Mouse (Mus musculus): ENCODE results near the gene Jaml. TPM values are rescaled to one million over a fixed set of nuclear protein-coding genes. Genes with fewer than 3 reads are reported as not detected.

The Jaml gene
- polyA plus RNA-seq, 2 experiments from 2014 or later, result 8.3 to 19.6 TPM

DNA sequence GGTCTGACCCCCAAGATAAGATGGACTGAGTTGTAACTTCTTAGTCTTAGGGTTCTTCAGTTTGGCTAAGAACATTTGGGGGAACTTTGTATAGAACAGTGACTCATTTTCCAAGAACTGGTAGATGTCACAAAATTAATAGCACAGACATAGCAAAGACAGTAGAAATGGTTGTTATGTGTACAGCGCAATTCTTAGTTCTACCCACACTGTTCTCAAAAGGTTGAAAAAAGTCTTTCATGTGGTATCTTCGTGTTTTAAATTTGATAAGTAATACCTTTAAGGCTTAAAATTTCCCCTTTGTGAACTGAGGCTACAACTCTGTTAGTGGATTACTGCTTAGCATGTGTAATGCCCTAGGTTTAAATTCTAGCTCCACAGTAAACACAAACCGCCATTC, 4.1 kb downstream of the Jaml start:
- peak; percentile 74 for ATAC-seq

DNA sequence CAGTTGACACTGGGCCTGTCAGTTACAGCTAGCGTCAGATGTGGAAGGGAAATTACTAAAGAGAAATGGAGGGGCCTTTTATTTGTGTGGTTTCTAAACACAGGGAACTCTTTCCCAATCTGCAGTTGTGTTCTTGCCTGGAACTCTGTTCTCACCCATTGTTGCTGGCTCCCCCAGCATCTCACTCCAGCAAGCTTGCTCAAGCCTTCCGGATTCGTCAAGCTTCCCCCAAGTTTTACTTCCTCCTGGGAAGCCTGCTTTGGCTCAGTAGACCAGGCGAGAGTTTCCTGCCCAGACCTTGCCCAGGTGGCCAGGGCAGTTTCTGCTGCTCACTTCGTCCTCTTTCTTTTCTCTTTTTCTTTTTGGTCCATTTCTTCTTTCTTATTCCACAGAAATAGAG, 5.6 kb downstream of the Jaml start:
- ATAC-seq, result no peak

DNA sequence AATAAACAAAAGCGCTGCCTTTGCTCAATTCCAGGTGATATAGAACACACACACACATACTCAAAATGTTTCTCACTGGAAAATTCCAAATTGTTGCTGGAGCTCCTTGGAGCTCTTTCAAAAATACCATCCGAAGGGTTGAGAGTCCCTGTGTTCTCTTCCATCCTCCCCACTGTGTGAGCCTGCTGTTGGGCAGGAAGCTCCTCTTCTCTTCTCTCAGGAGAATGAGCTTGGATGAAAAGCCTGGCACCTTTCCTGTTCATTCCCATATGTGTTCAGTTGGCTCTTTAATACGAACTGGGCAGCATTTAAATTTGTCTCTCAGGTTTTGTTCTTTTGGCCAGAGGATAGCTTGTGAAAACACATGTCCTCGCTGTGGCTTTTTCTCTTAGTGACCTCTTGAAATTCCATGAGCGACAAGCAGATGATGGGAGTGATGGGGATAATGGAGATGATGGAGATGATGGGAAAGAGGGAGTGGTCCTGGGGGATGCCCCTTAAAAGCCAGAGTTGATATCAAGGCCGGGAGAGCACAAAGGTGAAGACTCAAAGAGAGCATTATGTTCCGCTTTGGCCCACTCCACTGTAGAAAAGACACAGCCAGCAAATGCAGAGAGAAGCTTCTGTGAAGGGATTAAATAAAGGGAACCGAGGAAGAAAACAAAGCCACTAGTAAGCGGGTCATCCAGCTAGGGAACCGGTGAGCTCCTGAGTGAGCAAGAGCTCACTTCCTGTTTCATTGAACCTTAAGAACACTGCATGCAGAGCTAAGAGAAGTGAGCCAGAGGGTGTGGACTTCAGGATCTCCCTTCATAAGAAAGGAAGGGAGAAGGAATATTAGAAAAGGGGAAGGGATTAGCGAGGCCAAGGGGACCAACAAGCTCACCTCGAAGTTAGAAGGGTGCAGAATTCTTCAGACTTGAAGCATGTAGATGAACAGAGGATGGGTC, 7.0 kb downstream of the Jaml start:
- no peak for ATAC-seq

DNA sequence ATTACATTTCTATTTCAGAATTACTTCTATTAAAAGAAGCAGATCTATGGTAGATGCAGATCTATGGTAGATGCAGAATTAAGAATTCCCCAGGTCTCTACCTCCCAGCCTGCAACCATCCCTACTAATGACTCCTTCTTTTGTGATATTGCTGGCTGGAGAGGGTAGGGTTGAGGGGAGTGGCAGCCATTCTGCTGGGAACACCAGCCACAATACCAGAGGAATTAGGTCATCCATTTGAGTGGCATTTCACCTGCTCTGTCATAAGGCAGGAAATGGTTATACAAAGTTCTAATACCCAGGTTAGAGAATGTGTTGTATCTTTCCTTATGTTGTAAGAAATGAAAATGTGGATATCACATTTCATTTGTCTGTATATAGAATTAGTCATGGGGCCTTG, 9.1 kb downstream of the Jaml start:
- ATAC-seq, result no peak

DNA sequence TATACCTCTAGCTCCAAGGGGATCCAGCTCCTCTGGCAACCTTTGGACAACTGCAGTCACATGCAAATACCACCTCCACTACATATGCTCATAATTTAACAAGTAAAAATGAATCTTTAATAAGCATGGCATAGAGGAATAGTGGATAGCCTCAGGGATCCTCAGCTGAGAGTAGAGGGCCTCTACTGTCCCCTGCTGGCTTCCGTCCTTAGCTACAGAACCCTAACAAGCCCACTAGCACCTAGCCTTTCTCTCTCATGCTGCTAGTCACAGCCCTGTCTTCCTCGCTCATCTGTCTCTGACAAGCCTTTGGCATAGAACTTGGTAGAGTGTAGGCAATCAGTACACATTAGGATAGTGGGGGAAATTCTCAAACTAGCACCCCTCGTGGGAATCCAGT, 11.8 kb downstream of the Jaml start:
- ATAC-seq, result no peak

DNA sequence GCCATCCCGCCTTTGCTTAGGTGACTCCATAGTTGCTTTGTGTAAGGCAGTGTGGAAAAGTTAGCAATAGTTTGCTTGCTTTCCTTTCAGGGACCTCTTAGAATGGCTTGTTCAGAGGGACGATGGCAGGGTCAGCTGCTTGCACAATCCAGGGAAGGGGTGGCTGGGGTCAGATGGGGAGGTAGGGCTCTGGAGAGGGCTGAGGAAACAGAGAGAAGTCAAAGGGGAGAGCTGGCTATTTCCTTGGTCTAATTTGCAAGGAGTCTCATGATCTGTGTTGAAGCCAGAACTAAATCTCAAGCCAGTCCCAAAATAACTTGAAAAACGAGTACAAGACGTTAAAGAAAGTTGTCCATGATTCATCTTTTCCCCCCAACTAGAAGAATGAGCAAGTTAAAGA, 13.7 kb downstream of the Jaml start:
- ATAC-seq, result no peak

DNA sequence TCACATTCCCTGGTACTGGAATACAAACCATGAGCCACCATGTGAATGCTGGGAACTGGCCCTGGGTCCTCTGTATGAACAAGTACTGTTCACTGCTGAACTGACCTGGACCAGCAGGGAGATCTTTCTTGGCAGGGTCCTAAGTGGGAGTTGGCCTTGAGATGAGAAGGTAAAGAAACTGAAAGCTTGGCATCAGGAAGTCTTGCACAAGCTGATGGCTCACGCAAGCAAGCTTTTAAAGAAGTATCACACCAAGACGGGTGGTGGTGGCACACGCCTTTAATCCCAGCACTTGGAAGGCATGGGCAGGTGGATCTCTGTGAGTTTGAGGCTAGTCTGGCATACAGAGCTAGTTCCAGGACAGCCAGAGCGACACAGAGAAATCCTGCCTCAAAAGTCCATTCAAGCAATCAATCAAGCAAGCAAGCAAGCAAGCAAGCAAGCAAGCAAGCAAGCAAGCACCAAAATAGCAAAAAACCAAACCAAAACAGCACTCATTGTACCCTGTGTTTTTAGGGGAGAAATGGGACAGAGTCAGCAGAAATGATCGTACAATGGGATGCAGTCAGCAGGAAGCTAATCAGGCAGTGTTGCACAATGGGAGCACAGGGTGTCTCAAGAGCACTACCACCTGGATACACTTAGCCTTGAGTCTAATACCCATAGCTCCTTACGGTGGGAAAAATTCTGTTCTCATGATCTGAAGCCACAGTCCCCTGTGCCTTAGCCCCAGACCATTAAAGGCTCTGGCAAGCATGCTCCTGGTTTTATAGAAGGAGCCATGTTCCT, 16.4 kb downstream of the Jaml start:
- ATAC-seq, result no peak

DNA sequence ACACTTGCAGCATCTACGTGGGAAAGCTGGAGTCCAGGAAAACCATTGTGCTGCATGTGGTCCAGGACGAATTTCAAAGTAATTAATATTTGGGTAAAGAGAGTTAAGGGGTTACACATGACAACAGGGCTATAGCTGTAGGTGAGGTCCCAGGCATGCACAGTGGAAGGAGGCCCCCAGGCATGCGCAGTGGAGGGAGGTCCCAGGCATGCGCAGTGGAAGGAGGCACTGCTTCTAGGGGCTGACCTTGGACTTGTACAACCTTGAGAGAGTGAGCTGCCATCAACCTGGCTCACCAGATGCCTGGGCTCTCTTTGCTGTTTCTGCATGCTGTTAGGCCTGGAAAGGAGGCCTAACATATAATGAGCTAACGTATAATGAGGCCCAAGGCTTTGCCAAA, 18.9 kb downstream of the Jaml start:
- ATAC-seq, result no peak

DNA sequence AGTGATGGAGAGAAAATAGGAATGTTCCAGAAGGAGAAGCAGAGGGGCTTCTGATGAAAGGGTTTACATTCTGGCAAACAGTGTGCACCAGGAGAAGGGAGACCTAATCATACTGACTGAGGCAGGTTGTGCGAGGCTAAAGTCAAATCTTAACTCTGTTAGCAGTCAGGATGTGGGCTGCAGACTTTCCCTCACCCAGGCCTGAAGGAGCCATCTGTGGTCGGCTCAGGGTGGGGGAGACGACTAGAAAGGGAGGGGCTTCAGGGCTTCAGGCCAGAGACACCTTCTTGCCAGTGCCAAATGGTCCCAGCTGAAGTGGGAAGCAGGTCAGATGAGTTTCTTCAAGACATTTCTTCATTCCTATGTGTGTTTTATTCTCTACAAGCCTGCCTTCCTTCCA, 19.4 kb downstream of the Jaml start:
- ATAC-seq, result no peak

DNA sequence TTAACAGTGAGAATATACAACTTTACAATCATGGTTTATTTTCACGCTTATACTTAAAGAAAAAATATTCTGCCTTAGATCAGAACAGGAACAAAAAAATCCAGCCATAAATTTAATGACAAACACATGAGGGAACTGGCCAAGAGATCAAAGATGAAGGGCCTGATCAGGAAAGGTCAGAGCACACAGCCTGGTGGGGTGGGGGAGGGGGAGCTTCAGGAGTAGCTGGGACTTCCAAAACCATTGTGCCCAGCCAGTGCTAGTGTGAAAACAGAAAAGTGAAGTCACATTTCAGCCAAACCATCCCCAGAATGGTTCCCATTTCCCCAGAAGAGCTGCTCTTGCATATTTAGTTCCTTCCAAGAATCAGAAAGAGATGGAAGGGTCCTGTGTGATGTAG, 23.5 kb downstream of the Jaml start:
- ATAC-seq, result no peak

DNA sequence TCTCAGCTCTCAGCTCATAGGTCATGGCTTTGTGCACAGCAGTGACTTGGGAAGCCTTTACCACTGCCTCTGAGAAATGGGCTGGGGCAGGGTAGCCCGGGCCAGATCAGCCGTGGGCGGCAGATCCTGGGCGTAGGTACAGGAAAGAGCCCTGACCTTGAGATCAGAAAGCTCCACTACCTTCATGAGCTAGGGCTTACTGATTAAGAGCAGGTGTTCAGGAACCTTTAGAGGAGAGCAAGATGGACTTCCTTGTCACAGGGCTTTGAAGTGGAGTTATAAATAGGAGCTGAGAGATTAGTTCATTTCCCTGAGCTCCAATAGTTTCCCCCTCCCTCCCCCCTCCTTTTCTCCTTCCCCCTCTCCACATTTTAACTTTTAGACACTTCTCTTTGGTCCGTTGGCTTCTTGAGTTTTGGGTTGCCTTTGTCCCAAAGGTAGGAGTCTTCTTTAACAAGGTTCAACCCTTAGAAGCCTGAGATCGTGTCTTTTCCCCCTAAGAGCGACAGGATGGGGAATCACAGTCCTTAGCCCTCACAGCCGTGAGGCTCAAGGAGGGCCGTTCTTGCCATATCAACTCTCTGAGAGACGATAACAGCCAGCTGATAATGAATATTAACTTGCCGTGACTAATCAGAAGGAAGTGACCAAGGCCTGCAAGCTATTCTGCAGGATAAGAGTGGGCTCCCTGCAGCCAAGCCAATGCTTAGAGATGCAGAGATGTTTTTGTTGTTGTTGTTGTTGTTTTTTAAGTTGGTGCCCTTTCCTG, 24.4 kb downstream of the Jaml start:
- no peak for ATAC-seq

DNA sequence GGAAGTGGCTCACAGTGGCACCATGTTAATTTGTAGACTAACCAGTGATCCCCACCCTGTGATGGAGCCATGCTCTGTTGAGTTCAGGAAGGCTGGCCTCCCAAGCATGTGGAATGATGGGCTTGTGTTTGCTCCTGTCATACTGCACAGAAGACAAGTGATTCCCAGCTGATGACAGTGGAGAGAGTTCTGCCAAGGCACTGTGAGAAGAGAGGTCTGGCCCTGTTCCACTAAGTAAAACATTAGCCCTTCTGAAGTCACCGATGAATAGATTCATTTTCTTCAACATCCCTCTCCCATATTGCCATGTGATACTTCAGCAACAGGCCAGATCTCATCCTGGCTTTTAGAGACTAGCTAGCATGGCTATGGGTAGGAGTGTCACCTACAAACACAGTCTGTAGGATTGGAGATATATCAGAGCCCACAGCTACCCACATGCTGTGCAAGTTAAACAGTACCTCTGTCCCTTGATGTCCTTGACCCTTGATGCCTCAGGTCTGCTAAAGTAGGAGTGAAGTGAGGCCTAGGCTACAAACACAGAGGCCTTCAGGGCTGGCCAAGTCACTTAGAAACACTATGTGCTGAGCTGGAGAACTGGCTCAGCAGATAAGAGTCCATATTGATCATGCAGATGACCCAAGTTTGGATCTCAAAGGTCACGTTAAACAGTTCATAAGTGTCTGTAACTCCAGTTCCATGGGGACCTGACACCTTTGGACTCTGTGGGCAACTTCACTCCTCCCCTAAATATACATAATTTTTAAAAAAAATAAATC, 26.8 kb downstream of the Jaml start:
- no peak for ATAC-seq

DNA sequence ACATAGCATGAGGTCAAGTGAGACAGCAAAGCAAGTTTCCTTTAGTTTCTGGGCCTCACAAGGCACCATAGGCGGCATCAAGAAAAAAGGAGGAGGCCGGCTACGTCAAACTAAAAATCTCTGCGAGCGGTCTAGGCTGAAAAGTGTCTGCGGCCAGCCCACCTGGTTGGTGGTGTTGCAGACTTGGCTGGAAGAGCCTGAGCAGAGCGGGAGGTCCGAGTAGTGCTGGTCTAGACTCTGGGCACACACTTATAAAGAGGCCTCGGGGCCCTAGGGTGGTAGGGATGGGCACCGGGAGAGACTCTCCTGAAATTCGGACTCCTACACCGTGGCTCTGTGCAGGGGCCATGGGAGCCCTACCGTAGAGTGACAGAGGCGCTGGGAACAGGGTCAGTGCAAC, 36.7 kb downstream of the Jaml start:
- ATAC-seq, result no peak

DNA sequence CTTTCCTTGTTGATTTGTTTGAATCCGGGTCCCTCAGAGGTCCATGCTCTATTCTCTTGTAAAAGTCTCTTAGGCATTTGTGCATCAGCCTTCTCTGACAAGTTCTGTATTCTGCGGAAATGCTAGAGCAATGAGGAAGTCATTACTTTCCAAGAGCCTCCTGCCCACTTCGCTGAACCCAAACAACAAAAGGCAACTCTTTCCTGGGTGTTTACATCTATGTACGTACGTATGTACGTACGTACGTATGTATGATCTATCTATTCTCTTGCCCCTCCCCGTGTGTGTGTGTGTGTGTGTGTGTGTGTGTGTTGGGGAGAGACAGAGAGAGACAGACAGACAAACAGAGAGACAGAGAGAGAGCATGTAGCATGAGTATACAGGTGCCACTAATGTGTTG, 37.8 kb downstream of the Jaml start:
- peak; percentile 36 for ATAC-seq

DNA sequence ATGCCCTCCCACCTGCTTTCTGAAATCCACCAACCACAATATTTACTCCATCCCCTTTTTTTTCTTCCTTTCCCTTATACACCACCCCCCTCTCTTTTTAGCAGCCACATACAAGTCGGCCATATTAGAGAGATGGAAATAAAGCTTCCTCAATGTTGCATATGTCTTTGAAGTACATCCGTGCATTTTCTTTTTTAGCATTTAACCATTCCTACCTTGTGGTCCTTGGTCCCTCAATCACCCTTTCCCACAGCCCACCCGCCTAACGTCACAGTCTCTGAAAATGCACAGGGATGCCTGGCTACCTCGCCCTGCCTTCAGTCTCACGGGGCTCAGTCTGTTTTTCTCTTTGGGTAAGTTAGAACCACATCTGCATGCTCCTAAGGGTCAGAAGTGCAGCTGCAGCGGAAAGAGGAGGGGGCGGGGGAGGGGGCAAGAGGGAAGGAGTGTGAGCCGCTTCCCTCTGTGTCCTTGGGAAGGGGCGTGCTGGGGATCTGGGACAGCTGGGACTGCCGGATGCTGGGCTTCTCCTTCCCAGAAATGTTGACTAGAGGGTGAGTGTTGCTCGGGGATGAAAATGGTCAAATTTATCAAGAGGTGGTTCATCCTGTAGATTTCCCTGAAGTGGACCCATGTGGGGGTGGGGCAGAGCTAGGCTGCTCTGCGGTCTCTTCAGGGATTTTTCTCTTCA, 38.9 kb downstream of the Jaml start, which contains the start of gene Scn2b:
Gene Scn2b, plus strand, starts transcription at position 42 of the 691 bp plus-strand sequence.
- ATAC-seq, result no peak

DNA sequence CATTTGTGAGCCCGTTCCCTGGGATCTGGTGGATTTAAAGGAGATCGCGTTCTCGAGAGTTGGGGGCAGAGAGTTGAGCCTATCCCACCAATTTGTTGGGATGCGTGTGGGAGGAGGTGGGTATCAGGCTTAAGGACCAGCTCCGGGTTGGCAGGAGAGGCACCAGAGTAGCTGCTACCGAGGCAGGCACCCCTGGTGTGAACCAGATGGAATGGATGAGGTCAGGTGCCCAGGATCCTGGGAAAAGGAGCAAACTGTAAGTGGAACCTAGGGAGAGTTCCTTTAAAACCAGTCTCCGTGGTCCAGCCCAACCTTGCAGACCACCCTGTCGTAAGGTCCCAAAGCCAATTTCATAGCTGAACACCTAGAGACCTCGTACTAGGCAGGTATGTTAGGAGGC, 39.6 kb downstream of the Jaml start:
- no peak for ATAC-seq

DNA sequence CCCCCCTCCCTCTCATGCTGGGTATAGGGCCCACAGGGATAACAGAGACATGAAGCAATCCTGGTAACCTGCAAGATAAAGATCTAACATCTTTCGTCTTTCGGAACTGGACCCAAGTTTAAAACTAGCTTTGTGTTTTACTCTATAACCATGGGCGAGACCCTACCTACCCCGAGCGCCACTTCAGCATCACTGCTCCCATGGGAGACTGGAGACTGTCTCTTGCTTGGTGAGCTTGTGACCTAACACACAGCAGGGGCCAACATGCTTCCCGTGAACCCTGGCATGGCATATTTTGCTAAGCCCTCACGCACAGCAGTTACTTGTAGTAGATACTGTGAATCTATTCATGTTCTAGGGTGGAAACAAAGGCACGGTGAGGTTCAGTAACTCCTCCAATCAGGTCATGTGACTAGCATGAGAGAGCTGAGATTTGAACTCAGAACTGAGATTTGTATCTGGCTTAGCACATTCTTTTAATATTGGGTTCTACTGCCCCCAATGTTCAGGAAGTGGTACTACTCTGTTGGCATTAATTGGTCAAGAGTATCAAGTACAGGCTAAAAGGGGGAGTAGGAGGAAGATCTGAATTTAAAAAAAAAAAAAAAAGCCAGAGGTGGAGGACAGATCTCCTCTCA, 40.5 kb downstream of the Jaml start:
- no peak for ATAC-seq

DNA sequence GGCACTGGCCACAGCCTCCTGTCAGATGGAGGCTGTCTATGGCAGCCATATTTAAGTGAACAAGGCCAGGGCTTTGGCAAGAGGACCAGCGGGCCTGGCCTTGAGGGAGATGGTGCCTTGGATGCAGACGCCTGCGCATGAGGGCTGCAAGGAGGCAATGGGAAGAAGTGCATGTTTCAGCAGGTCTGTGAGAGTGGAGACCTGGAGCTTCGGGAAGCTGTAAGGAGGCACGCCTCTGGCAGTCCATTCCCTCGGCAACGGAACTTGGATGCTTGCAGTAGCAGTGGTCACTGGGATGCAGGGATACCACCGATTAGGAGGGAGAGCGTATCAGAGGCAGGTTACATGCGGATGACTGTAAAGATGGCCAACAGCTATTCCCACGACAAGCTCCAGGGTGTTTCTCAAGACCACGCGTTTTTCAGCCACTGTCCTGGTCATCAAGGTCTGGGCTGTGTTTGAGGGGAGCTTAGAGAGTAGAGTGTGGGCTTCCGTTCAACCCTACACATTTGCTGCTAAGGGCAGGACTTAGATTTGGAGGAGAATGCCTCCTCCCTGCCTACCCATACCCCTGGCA, 41.1 kb downstream of the Jaml start:
- ATAC-seq, result no peak

DNA sequence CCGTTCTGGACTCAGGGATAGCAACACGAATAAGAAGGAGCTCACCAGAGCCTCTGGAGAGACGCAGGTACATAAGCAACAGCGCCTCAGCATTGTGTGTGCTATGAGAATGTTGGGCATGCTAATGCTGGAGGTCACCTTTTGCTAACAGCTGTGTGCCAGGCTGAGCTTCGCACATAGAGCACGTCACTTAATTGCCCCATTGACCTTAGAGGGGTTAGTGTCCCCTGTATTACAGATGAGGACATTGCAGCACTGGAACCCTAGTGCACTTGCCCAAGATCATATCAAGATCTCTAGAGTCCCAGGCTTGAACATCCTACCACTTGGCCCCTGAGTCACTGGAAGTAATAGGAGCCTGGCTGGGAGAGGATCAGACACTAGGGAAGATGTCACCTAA, 41.6 kb downstream of the Jaml start:
- no peak for ATAC-seq

DNA sequence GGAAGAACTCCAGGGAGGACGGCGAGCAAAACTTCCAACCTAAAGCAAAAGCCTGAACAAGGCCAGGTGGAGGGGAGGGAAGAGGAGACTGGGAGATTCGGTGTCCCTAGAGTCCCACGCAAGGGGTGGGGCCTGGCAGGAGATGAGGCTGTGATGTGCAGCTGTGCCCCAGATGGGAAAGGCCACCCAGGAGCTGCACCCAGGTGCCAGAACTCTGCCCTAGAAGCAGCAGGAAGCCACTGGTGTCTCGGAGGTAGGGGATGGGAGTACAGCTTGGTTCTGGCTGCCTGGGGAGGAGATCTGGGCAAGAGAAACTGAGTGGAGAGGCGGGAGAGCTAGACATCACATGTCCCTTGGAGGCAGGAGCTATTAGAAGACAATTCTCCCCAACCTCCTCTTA, 42.0 kb downstream of the Jaml start:
- ATAC-seq, result no peak

DNA sequence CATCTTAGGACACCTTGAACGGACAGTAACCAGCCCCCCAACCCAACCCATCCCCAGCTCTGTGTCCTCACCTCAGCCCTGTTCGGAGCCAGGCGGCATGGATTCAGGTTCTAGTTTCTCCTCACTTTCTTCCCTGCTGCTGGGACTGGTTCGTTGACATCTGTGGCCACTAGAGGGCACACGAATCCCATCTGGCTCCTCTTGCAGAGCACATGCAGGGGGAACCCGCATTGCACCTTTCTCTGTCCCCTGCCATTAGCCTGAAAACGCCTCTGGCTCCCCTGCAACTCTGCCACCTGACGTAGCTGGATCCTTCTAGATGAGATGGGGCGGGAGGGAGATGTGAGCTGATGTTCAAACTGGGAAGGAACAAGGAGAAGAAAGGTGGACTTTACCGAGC, 42.8 kb downstream of the Jaml start:
- peak; percentile 59 for ATAC-seq
